Comparison of ENCODE assay signal across 27 mouse cellular contexts in the genomic region with DNA sequence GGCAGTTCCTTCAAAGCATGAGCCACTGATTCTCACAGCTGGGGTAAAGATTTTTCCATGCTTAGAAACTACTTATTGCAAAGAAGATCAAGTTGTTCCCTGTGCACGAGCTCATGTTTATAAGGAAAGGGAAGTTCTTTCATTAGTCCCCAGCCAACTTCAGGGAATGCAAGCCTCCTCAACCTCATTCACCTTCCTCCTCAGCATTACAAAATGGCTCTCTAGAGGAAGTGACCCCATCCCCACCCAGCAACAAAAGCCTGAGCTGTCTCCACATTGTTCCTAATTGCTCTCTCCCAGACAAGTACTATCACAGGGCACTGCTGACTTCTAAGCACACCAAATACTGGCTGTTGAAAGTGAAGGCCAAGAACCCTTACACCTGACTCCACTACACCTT. TPM values are rescaled to one million over a fixed set of nuclear protein-coding genes. Genes with fewer than 3 reads are reported as not detected.
DNase-seq lines count a peak whose midpoint lies in the region; ATAC-seq and TF ChIP-seq lines count a peak whose summit lies in the region.
"Had no signal": no experiment of that assay in that cellular context is flagged by ENCODE, and none has a peak within 500 bp of the region (broad histone marks: within the 10 kb centered on the region; RNA-seq: fewer than 3 reads in every experiment).

No protein-coding gene starts in this region.

- H3K27ac ChIP-seq in gastrocnemius, adult 2 months: peak overlapping the region; percentile 65
- H3K27ac ChIP-seq in layer of hippocampus, adult 2 months: peak overlapping the region; percentile 33; the same call in 1 of the 2 replicates
- H3K27ac ChIP-seq in lung, postnatal 0 days (ENCODE audit: low read length): peak overlapping the region; percentile 57
- no peak overlapping the region for H3K27ac ChIP-seq in limb, embryonic 10.5 days
- H3K27ac ChIP-seq: embryonic facial prominence, embryonic 12.5 days; hindbrain, embryonic 13.5 days; liver, embryonic 12.5 days had no signal

- WGBS in lung, postnatal 0 days: 17% methylated on average over 1 of the region's 1 CpGs
- 83% methylated on average over 1 of the region's 1 CpGs for WGBS in limb, embryonic 10.5 days

- no peak overlapping the region for H3K9ac ChIP-seq in lung, postnatal 0 days (replicated peaks; ENCODE audit: low read depth)
- H3K9ac ChIP-seq: embryonic facial prominence, embryonic 12.5 days; hindbrain, embryonic 13.5 days; liver, embryonic 12.5 days had no signal

- H3K27me3 ChIP-seq in lung, postnatal 0 days (replicated peaks; ENCODE audit: insufficient read depth, low read length): no peaks in the 10 kb centered on the region
- no peaks in the 10 kb centered on the region for H3K27me3 ChIP-seq in limb, embryonic 10.5 days (ENCODE audit: low read depth, poor library complexity, severe bottlenecking)
- H3K27me3 ChIP-seq: embryonic facial prominence, embryonic 12.5 days; hindbrain, embryonic 13.5 days; liver, embryonic 12.5 days had no signal

- no peak overlapping the region for H3K4me3 ChIP-seq in gastrocnemius, adult 2 months
- H3K4me3 ChIP-seq in layer of hippocampus, adult 2 months: no peak overlapping the region
- H3K4me3 ChIP-seq in lung, postnatal 0 days (ENCODE audit: low read depth, low read length): no peak overlapping the region
- no peak overlapping the region for H3K4me3 ChIP-seq in limb, embryonic 10.5 days
- H3K4me3 ChIP-seq: embryonic facial prominence, embryonic 12.5 days; hindbrain, embryonic 13.5 days; liver, embryonic 12.5 days; megakaryocyte, embryonic 14.5 days had no signal

- TF ChIP-seq EP300 in lung, postnatal 0 days (IDR thresholded peaks at IDR 0.05): peak; percentile 79

- H3K4me2 ChIP-seq in lung, postnatal 0 days (replicated peaks; ENCODE audit: low read depth, low read length): no peak overlapping the region
- H3K4me2 ChIP-seq: embryonic facial prominence, embryonic 12.5 days; hindbrain, embryonic 13.5 days; liver, embryonic 12.5 days had no signal

- intact Hi-C loops in gastrocnemius, adult 2 months (cut with DNase I): no loop called here
- intact Hi-C loops in gastrocnemius, postnatal 14 days (cut with DNase I; ENCODE audit: low total_unique reads): no loop called here

- no peak for DNase-seq in gastrocnemius, adult 2 months
- DNase-seq in gastrocnemius, postnatal 14 days: no peak
- no peak for DNase-seq in layer of hippocampus, adult 2 months (ENCODE audit: low spot score in 2 of 2)
- no peak for DNase-seq in layer of hippocampus, postnatal 14 days (ENCODE audit: low spot score in 2 of 2)
- DNase-seq in lung, postnatal 0 days (ENCODE audit: low spot score): peak; percentile 53
- no peak for DNase-seq in right cerebral cortex, postnatal 4 days
- DNase-seq in limb, embryonic 10.5 days (ENCODE audit: low spot score): no peak
- DNase-seq: adrenal gland, adult 8-10 months; cerebellum, adult 18-20 months; kidney, postnatal 4 days; right cerebral cortex, postnatal 25 days had no signal

- TF ChIP-seq CTCF in gastrocnemius, adult 2 months (IDR thresholded peaks at IDR 0.05): no peak
- no peak for TF ChIP-seq CTCF in layer of hippocampus, adult 2 months (conservative IDR thresholded peaks at IDR 0.05)
- TF ChIP-seq CTCF in lung, postnatal 0 days (IDR thresholded peaks at IDR 0.05): no peak

- peak; percentile 80 for ATAC-seq in lung, postnatal 0 days
- 0 out of 2 replicates have a peak, but pooled peaks have one; percentile 14 for ATAC-seq in megakaryocyte progenitor cell, adult 5-6 weeks (replicated peaks; ENCODE audit: poor library complexity)
- ATAC-seq: CD4-positive, CD25-positive, alpha-beta regulatory T cell, adult 4 months; forebrain, embryonic 16.5 days; liver, embryonic 12.5 days had no signal

- H3K9me3 ChIP-seq in lung, postnatal 0 days (ENCODE audit: low read length): no peaks in the 10 kb centered on the region
- H3K9me3 ChIP-seq in limb, embryonic 10.5 days (replicated peaks): no peaks in the 10 kb centered on the region
- H3K9me3 ChIP-seq: embryonic facial prominence, embryonic 12.5 days; hindbrain, embryonic 13.5 days; liver, embryonic 12.5 days; megakaryocyte, embryonic 14.5 days had no signal

- no peaks in the 10 kb centered on the region for H3K36me3 ChIP-seq in lung, postnatal 0 days (ENCODE audit: insufficient read depth, low read length)
- no peaks in the 10 kb centered on the region for H3K36me3 ChIP-seq in limb, embryonic 10.5 days
- H3K36me3 ChIP-seq: embryonic facial prominence, embryonic 12.5 days; hindbrain, embryonic 13.5 days; liver, embryonic 12.5 days had no signal

- H3K4me1 ChIP-seq in lung, postnatal 0 days (ENCODE audit: insufficient read depth, low read depth, low read length): peaks cover 3% of the 10 kb centered on the region; the same call in 1 of the 2 replicates
- no peaks in the 10 kb centered on the region for H3K4me1 ChIP-seq in limb, embryonic 10.5 days
- H3K4me1 ChIP-seq: embryonic facial prominence, embryonic 12.5 days; hindbrain, embryonic 13.5 days; liver, embryonic 12.5 days had no signal

RNA-seq across cellular contexts. Expression of a gene that starts 14.8 kb away (rescaled TPM):
- total RNA-seq in gastrocnemius, adult 2 months (2021): 1 to 10 TPM; 1.7 to 2.6 TPM
- total RNA-seq in gastrocnemius, postnatal 14 days (2021): 1 to 10 TPM; 1.6 to 3.0 TPM
- total RNA-seq in layer of hippocampus, adult 2 months (2021): 10 to 100 TPM; 30.6 to 39.3 TPM
- 10 to 100 TPM; 19.6 to 27.8 TPM for total RNA-seq in layer of hippocampus, postnatal 14 days (2021)
- polyA plus RNA-seq in lung, postnatal 0 days (2015; fragmentation: Nextera tagmentation; extraction: Ambion mirVana): 39.7 and 42.6 TPM in 2 replicates
- total RNA-seq in megakaryocyte progenitor cell, adult 5-6 weeks (2015): 6.4 and 7.4 TPM in 2 replicates
- 5.6 and 7.0 TPM in 2 replicates for total RNA-seq in megakaryocyte progenitor cell, adult 5-6 weeks (2017)
- polyA plus RNA-seq in limb, embryonic 10.5 days (2016; fragmentation: Nextera tagmentation; extraction: Ambion mirVana): 5.6 and 6.3 TPM in 2 replicates

RNA-seq across cellular contexts. Expression of a gene that starts 34.2 kb away (rescaled TPM):
- total RNA-seq in gastrocnemius, adult 2 months (2021): 10 to 100 TPM; 51.6 to 69.4 TPM
- 10 to 100 TPM; 48.9 to 53.2 TPM for total RNA-seq in gastrocnemius, postnatal 14 days (2021)
- 10 to 100 TPM; 31.2 to 34.6 TPM for total RNA-seq in layer of hippocampus, adult 2 months (2021)
- 10 to 100 TPM; 37.9 to 41.2 TPM for total RNA-seq in layer of hippocampus, postnatal 14 days (2021)
- polyA plus RNA-seq in lung, postnatal 0 days (2015; fragmentation: Nextera tagmentation; extraction: Ambion mirVana): 26.9 and 27.8 TPM in 2 replicates
- 79.3 and 89.8 TPM in 2 replicates for total RNA-seq in megakaryocyte progenitor cell, adult 5-6 weeks (2015)
- total RNA-seq in megakaryocyte progenitor cell, adult 5-6 weeks (2017): 104 and 113 TPM in 2 replicates
- 54.2 and 63.0 TPM in 2 replicates for polyA plus RNA-seq in limb, embryonic 10.5 days (2016; fragmentation: Nextera tagmentation; extraction: Ambion mirVana)

RNA-seq across cellular contexts. Expression of a gene that starts 34.6 kb away (rescaled TPM):
- total RNA-seq in gastrocnemius, adult 2 months (2021): not detected
- total RNA-seq in gastrocnemius, postnatal 14 days (2021): not detected
- not detected for total RNA-seq in layer of hippocampus, adult 2 months (2021)
- total RNA-seq in layer of hippocampus, postnatal 14 days (2021): not detected
- 0.08 and 0.14 TPM in 2 replicates for polyA plus RNA-seq in lung, postnatal 0 days (2015; fragmentation: Nextera tagmentation; extraction: Ambion mirVana)
- not detected in 2 replicates for total RNA-seq in megakaryocyte progenitor cell, adult 5-6 weeks (2015)
- total RNA-seq in megakaryocyte progenitor cell, adult 5-6 weeks (2017): not detected in 2 replicates
- polyA plus RNA-seq in limb, embryonic 10.5 days (2016; fragmentation: Nextera tagmentation; extraction: Ambion mirVana): 0.06 TPM in 1 of 2 replicates, not detected in the other
- total RNA-seq: adrenal gland, adult 8-10 months; layer of hippocampus, postnatal 25 days; left cerebral cortex, postnatal 25 days; midbrain, postnatal 0 days had no signal
- polyA plus RNA-seq: CD4-positive, CD25-positive, alpha-beta regulatory T cell, adult 4 months; embryonic facial prominence, embryonic 12.5 days; forebrain, embryonic 16.5 days; hindbrain, embryonic 13.5 days; intestine, embryonic 14.5 days; liver, embryonic 12.5 days; neural tube, embryonic 11.5 days; testis, adult 2 months had no signal

RNA-seq across cellular contexts. Expression of a gene that starts 56.4 kb away (rescaled TPM):
- not detected for total RNA-seq in gastrocnemius, adult 2 months (2021)
- not detected for total RNA-seq in gastrocnemius, postnatal 14 days (2021)
- not detected for total RNA-seq in layer of hippocampus, adult 2 months (2021)
- total RNA-seq in layer of hippocampus, postnatal 14 days (2021): not detected
- not detected in 2 replicates for polyA plus RNA-seq in lung, postnatal 0 days (2015; fragmentation: Nextera tagmentation; extraction: Ambion mirVana)
- total RNA-seq in megakaryocyte progenitor cell, adult 5-6 weeks (2015): not detected in 2 replicates
- not detected in 2 replicates for total RNA-seq in megakaryocyte progenitor cell, adult 5-6 weeks (2017)
- not detected in 2 replicates for polyA plus RNA-seq in limb, embryonic 10.5 days (2016; fragmentation: Nextera tagmentation; extraction: Ambion mirVana)
- total RNA-seq: adrenal gland, adult 8-10 months; layer of hippocampus, postnatal 25 days; left cerebral cortex, postnatal 25 days; midbrain, postnatal 0 days had no signal
- polyA plus RNA-seq: brain, embryonic 14.5 days; CD4-positive, CD25-positive, alpha-beta regulatory T cell, adult 4 months; embryonic facial prominence, embryonic 12.5 days; forebrain, embryonic 16.5 days; heart, embryonic 14.5 days; hindbrain, embryonic 13.5 days; intestine, embryonic 14.5 days; kidney, embryonic 14.5 days; liver, embryonic 12.5 days; midbrain, postnatal 0 days; neural tube, embryonic 11.5 days; testis, adult 2 months had no signal

RNA-seq across cellular contexts. Expression of a gene that starts 57.1 kb away (rescaled TPM):
- total RNA-seq in gastrocnemius, adult 2 months (2021): not detected
- total RNA-seq in gastrocnemius, postnatal 14 days (2021): not detected
- total RNA-seq in layer of hippocampus, adult 2 months (2021): not detected
- not detected for total RNA-seq in layer of hippocampus, postnatal 14 days (2021)
- 10.9 and 15.7 TPM in 2 replicates for polyA plus RNA-seq in lung, postnatal 0 days (2015; fragmentation: Nextera tagmentation; extraction: Ambion mirVana)
- total RNA-seq in megakaryocyte progenitor cell, adult 5-6 weeks (2015): not detected in 2 replicates
- total RNA-seq in megakaryocyte progenitor cell, adult 5-6 weeks (2017): not detected in 2 replicates
- polyA plus RNA-seq in limb, embryonic 10.5 days (2016; fragmentation: Nextera tagmentation; extraction: Ambion mirVana): not detected in 2 replicates
- total RNA-seq: adrenal gland, adult 8-10 months; layer of hippocampus, postnatal 25 days; left cerebral cortex, postnatal 25 days; midbrain, postnatal 0 days had no signal
- polyA plus RNA-seq: brain, embryonic 14.5 days; CD4-positive, CD25-positive, alpha-beta regulatory T cell, adult 4 months; embryonic facial prominence, embryonic 12.5 days; forebrain, embryonic 16.5 days; heart, embryonic 14.5 days; hindbrain, embryonic 13.5 days; intestine, embryonic 14.5 days; kidney, embryonic 14.5 days; liver, embryonic 12.5 days; midbrain, postnatal 0 days; neural tube, embryonic 11.5 days had no signal
